Mouse (Mus musculus) frontal cortex, postnatal 14 days (tissue): ENCODE results near the gene Cttnbp2.

Experiments used
- DNase-seq, 2 experiments: peaks; one replicate each; pipeline ENCODE4 v3.0.0; 2022; ENCODE audit warnings: low spot score in 2 of 2

Cttnbp2 gene

GRCm38 (mm10) chr6:18467777-18468176 is 46.9 kb downstream of the Cttnbp2 start:
- DNase-seq = no peak

- no peak for DNase-seq
Observed at GRCm38 (mm10) chr6:18466227-18466626, 48.4 kb downstream of the Cttnbp2 start.

GRCm38 (mm10) chr6:18465626-18466025 is 49.0 kb downstream of the Cttnbp2 start:
- DNase-seq = no peak

- DNase-seq = no peak
Observed at GRCm38 (mm10) chr6:18459657-18460056, 55.0 kb downstream of the Cttnbp2 start.

GRCm38 (mm10) chr6:18450551-18451193 is 64.0 kb downstream of the Cttnbp2 start:
- no peak for DNase-seq

GRCm38 (mm10) chr6:18448078-18448477 is 66.6 kb downstream of the Cttnbp2 start:
- DNase-seq = no peak

GRCm38 (mm10) chr6:18446917-18447316 is 67.7 kb downstream of the Cttnbp2 start:
- DNase-seq = no peak

GRCm38 (mm10) chr6:18446359-18446758 is 68.3 kb downstream of the Cttnbp2 start:
- no peak for DNase-seq

GRCm38 (mm10) chr6:18445747-18446146 is 68.9 kb downstream of the Cttnbp2 start:
- peak in 1 of 2 experiments; percentile 37 for DNase-seq

GRCm38 (mm10) chr6:18442303-18442702 is 72.3 kb downstream of the Cttnbp2 start:
- no peak for DNase-seq

GRCm38 (mm10) chr6:18440918-18441532 is 73.6 kb downstream of the Cttnbp2 start:
- no peak for DNase-seq

GRCm38 (mm10) chr6:18436127-18436812 is 78.4 kb downstream of the Cttnbp2 start:
- DNase-seq = no peak

- no peak for DNase-seq
Observed at GRCm38 (mm10) chr6:18434828-18435531, 79.7 kb downstream of the Cttnbp2 start.

GRCm38 (mm10) chr6:18434355-18434754 is 80.3 kb downstream of the Cttnbp2 start:
- no peak for DNase-seq

GRCm38 (mm10) chr6:18432362-18432761 is 82.3 kb downstream of the Cttnbp2 start:
- no peak for DNase-seq

- DNase-seq = no peak
Observed at GRCm38 (mm10) chr6:18431891-18432290, 82.8 kb downstream of the Cttnbp2 start.

GRCm38 (mm10) chr6:18430062-18430461 is 84.6 kb downstream of the Cttnbp2 start:
- DNase-seq = no peak

- no peak for DNase-seq
Observed at GRCm38 (mm10) chr6:18424822-18425221, 89.8 kb downstream of the Cttnbp2 start.

GRCm38 (mm10) chr6:18424367-18424766 is 90.3 kb downstream of the Cttnbp2 start:
- no peak for DNase-seq

- DNase-seq = no peak
Observed at GRCm38 (mm10) chr6:18423112-18423511, 91.5 kb downstream of the Cttnbp2 start.

GRCm38 (mm10) chr6:18421561-18421960 is 93.1 kb downstream of the Cttnbp2 start:
- no peak for DNase-seq

- DNase-seq = no peak
Observed at GRCm38 (mm10) chr6:18420660-18421059, 94.0 kb downstream of the Cttnbp2 start.
